Mouse (Mus musculus) CH12.LX (cell line): ENCODE measurements around the gene Nrxn3. TPM values are rescaled to one million over a fixed set of nuclear protein-coding genes. Genes with fewer than 3 reads are reported as not detected.

ENCODE experiments used
- DNase-seq: peaks from one replicate; pipeline ENCODE4 v3.0.0-alpha.2; 2013; ENCODE audit errors: extremely low read depth
- H3K27ac ChIP-seq: 2 replicates; pipeline ENCODE4 v1.5.1; 2012; ENCODE audit warnings: low read depth, mild to moderate bottlenecking, control low read depth, moderate library complexity; ENCODE audit not compliant: insufficient read depth
- H3K27me3 ChIP-seq: replicated peaks from 2 replicates; pipeline ENCODE3; 2012; ENCODE audit warnings: inconsistent platforms
- H3K36me3 ChIP-seq, 2 experiments: replicated peaks in 1 of 2; 2 replicates each; pipeline versions ENCODE3 to v1.6.1; 2012; ENCODE audit warnings: inconsistent platforms in 1 of 2, low read length in 1 of 2, mild to moderate bottlenecking in 1 of 2, mixed read lengths in 1 of 2, moderate library complexity in 1 of 2; ENCODE audit not compliant: control insufficient read depth in 1 of 2, insufficient read depth in 1 of 2
- H3K4me1 ChIP-seq, 2 experiments: 2 replicates each; pipeline ENCODE4 v1.6.1; 2012; ENCODE audit warnings: inconsistent platforms in 1 of 2, moderate library complexity in 1 of 2; ENCODE audit not compliant: insufficient read depth in 2 of 2, control insufficient read depth in 1 of 2
- H3K4me2 ChIP-seq: 2 replicates; pipeline ENCODE4 v1.6.1; 2012; ENCODE audit warnings: low read depth, mild to moderate bottlenecking, control low read depth; ENCODE audit not compliant: poor library complexity, insufficient read depth, severe bottlenecking
- H3K4me3 ChIP-seq, 3 experiments: fragments of 150-350 bp in 1 of 3; sonication (generic) in 1 of 3; replicated peaks in 1 of 3; 2 replicates each; pipeline versions ENCODE3 to v1.5.1; 2011 to 2012; ENCODE audit warnings: low read depth in 2 of 3, low read length in 2 of 3, mild to moderate bottlenecking in 2 of 3, moderate library complexity in 2 of 3, control low read depth in 1 of 3, improper control_type of control experiment in 1 of 3, inconsistent platforms in 1 of 3, mixed read lengths in 1 of 3; ENCODE audit not compliant: poor library complexity in 1 of 3
- H3K79me2 ChIP-seq: replicated peaks from 2 replicates; pipeline ENCODE4 v1.6.1; 2012; ENCODE audit warnings: mild to moderate bottlenecking, moderate library complexity; ENCODE audit not compliant: control insufficient read depth, poor library complexity, insufficient read depth, severe bottlenecking; ENCODE audit errors: extremely low read depth
- H3K9ac ChIP-seq: 2 replicates; pipeline ENCODE4 v1.6.1; 2012; ENCODE audit warnings: low read depth, mild to moderate bottlenecking, control low read depth, moderate library complexity; ENCODE audit not compliant: insufficient read depth
- H3K9me3 ChIP-seq: replicated peaks from 2 replicates; pipeline ENCODE3; 2012; ENCODE audit warnings: low read length, inconsistent platforms, mixed read lengths
- BHLHE40 ChIP-seq: IDR thresholded peaks from 2 replicates; pipeline ENCODE4 v1.6.1; 2011; ENCODE audit warnings: mild to moderate bottlenecking, low read depth, low read length, improper control_type of control experiment
- CHD1 ChIP-seq: IDR thresholded peaks from 2 replicates; pipeline ENCODE4 v1.6.1; 2012; ENCODE audit warnings: low read depth, low read length, improper control_type of control experiment, inconsistent platforms
- CHD2 ChIP-seq: IDR thresholded peaks from 2 replicates; pipeline ENCODE4 v1.6.1; 2011; ENCODE audit warnings: low read length, improper control_type of control experiment
- ELF1 ChIP-seq: IDR thresholded peaks from 2 replicates; pipeline ENCODE4 v1.6.1; 2014; ENCODE audit warnings: low read depth, mild to moderate bottlenecking, inconsistent platforms, low read length, improper control_type of control experiment
- EP300 ChIP-seq: IDR thresholded peaks from 2 replicates; pipeline ENCODE4 v1.6.1; 2011; ENCODE audit warnings: low read length, improper control_type of control experiment
- ETS1 ChIP-seq: conservative IDR thresholded peaks from 2 replicates; pipeline ENCODE4 v1.6.1; 2012; ENCODE audit warnings: low read depth, mild to moderate bottlenecking, inconsistent platforms, low read length, improper control_type of control experiment, moderate library complexity
- GABPA ChIP-seq: IDR thresholded peaks from 2 replicates; pipeline ENCODE4 v1.6.1; 2012; ENCODE audit warnings: low read depth, low read length, improper control_type of control experiment, inconsistent platforms; ENCODE audit not compliant: insufficient replicate concordance
- HCFC1 ChIP-seq: IDR thresholded peaks from 2 replicates; pipeline ENCODE4 v1.6.1; 2012; ENCODE audit warnings: low read depth, mild to moderate bottlenecking, inconsistent platforms, low read length, improper control_type of control experiment
- KAT2A ChIP-seq: IDR thresholded peaks from 2 replicates; pipeline ENCODE4 v1.6.1; 2012; ENCODE audit warnings: low read length, improper control_type of control experiment, inconsistent platforms; ENCODE audit not compliant: insufficient replicate concordance
- MAX ChIP-seq: IDR thresholded peaks from 2 replicates; pipeline ENCODE4 v1.6.1; 2011; ENCODE audit warnings: low read length, improper control_type of control experiment
- MAZ ChIP-seq: IDR thresholded peaks from 2 replicates; pipeline ENCODE4 v1.6.1; 2012; ENCODE audit warnings: low read depth, mild to moderate bottlenecking, inconsistent platforms, low read length, improper control_type of control experiment, moderate library complexity
- MEF2A ChIP-seq: IDR thresholded peaks from 2 replicates; pipeline ENCODE4 v1.6.1; 2014; ENCODE audit warnings: low read depth, mild to moderate bottlenecking, inconsistent platforms, low read length, improper control_type of control experiment, borderline replicate concordance
- NRF1 ChIP-seq: IDR thresholded peaks from 2 replicates; pipeline ENCODE4 v1.6.1; 2014; ENCODE audit warnings: low read depth, mild to moderate bottlenecking, inconsistent platforms, low read length, improper control_type of control experiment, moderate library complexity
- PAX5 ChIP-seq: IDR thresholded peaks from 2 replicates; pipeline ENCODE4 v1.6.1; 2012; ENCODE audit warnings: low read length, inconsistent platforms, mixed read lengths
- POLR2A ChIP-seq: IDR thresholded peaks from 2 replicates; pipeline ENCODE4 v1.6.1; 2011; ENCODE audit warnings: low read depth, mild to moderate bottlenecking, improper control_type of control experiment, low read length
- POLR2AphosphoS2 ChIP-seq: IDR thresholded peaks from 2 replicates; pipeline ENCODE4 v1.6.1; 2011; ENCODE audit warnings: low read depth, low read length, improper control_type of control experiment
- RCOR1 ChIP-seq: conservative IDR thresholded peaks from 2 replicates; pipeline ENCODE4 v1.6.1; 2012; ENCODE audit warnings: low read depth, mild to moderate bottlenecking, inconsistent platforms, low read length, improper control_type of control experiment
- TBP ChIP-seq: conservative IDR thresholded peaks from 2 replicates; pipeline ENCODE4 v1.6.1; 2011; ENCODE audit warnings: low read depth, low read length, improper control_type of control experiment
- USF1 ChIP-seq: IDR thresholded peaks from 2 replicates; pipeline ENCODE4 v1.6.1; 2014; ENCODE audit warnings: low read depth, mild to moderate bottlenecking, inconsistent platforms, low read length, improper control_type of control experiment
- USF2 ChIP-seq: conservative IDR thresholded peaks from 2 replicates; pipeline ENCODE4 v1.6.1; 2011; ENCODE audit warnings: low read depth, low read length, improper control_type of control experiment
- ZKSCAN1 ChIP-seq: IDR thresholded peaks from 2 replicates; pipeline ENCODE4 v1.6.1; 2012; ENCODE audit warnings: low read depth, inconsistent platforms, low read length, improper control_type of control experiment, borderline replicate concordance
- dilution Hi-C: fragments of 300-500 bp; cut with MboI; formaldehyde crosslinking; loops from 2 replicates; pipeline ENCODE4 v1.14.3; 2020; ENCODE audit warnings: low sequenced_read_pairs; ENCODE audit not compliant: extremely low pct_unique_long_range_greater_than_20kb, extremely low pct_ligation_motif_present
- in situ Hi-C: fragments of 300-500 bp; cut with MboI; formaldehyde crosslinking; loops from 3 replicates; pipeline ENCODE4 v1.14.3; 2019; ENCODE audit warnings: low sequenced_read_pairs, low pct_ligation_motif_present, low pct_unique_long_range_greater_than_20kb, mixed read lengths
- polyA plus RNA-seq: library from polyadenylated mRNA; unstranded; fragments of >175 nt; gene quantifications from 2 replicates; pipeline ENCODE4 v1.2.1, GENCODE M21; 2012; ENCODE audit warnings: low read depth; ENCODE audit not compliant: insufficient read length
- total RNA-seq, 2 experiments: library from RNA; depleted of rRNA; stranded (reverse); fragments of 300-350 nt in 1 of 2; fragments of >200 nt in 1 of 2; gene quantifications; 2 replicates each; pipeline ENCODE4 v1.2.3; 2012 to 2014

Nrxn3 gene
- total and polyA plus RNA-seq, 3 experiments = 0.04 to 0.17 (median 0.09) TPM

DNA sequence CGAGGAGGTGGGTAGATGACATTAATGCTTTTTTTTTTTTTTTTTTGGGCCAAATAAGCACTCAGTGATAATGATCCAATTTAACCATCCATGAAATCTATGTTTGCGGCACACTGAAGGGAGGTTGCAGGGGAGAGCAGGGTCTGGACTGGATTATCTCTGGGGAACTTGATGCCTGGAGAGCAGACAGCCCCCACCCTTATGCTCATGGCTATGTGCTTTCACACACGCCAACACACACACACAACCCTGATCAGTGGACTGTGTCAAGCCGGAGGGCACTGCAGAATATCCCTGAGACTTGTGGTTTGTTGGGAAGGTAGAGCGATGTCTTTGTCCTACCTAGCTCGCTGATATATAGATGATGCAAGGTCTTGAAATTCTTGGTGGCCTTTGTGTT, 4.1 kb downstream of the Nrxn3 start:
- Histone ChIP-seq H3K4me1 (peaks cover 0 to 18% of the 10 kb centered on the region in 2 experiments; a peak in 2 of 4 replicates), H3K4me2 (no peak overlapping the region), H3K9me3 (no peaks in the 10 kb centered on the region), H3K4me3 (no peak overlapping the region), H3K36me3 (no peaks in the 10 kb centered on the region), H3K9ac (no peak overlapping the region), H3K27me3 (no peaks in the 10 kb centered on the region), H3K27ac (no peak overlapping the region), H3K79me2 (no peaks in the 10 kb centered on the region)
- in situ Hi-C loops (no loop called here), dilution Hi-C loops (no loop called here)
- no peak for DNase-seq
- TF ChIP-seq CHD2 = no peak
- TF ChIP-seq POLR2A = no peak
- no peak for TF ChIP-seq ZKSCAN1
- no peak for TF ChIP-seq POLR2AphosphoS2

DNA sequence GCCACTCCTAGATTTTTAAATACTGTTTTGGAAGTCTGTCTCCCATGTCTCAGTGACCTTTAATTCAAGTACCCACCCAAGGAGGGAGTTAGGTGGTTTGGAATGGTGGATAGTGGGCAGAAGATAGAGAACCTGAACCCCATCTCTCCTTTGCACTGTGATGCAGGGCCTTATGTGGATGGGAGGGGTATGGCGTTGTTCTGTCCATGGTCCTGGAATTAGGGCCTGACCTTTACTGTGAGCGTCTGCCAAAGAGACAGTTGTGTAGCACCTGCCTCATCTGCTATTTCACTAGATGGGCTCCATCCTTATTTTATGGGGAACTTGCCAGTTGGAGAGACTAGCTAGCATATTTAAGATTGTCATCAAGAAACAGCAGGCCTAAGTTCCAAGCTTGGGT, 8.0 kb downstream of the Nrxn3 start:
- in situ Hi-C loops = no loop called here
- H3K79me2 ChIP-seq = no peaks in the 10 kb centered on the region
- H3K36me3 ChIP-seq = no peaks in the 10 kb centered on the region
- no peak overlapping the region for H3K9ac ChIP-seq
- no peak for DNase-seq
- peaks cover 0 to 18% of the 10 kb centered on the region in 2 experiments; a peak in 2 of 4 replicates for H3K4me1 ChIP-seq
- H3K27me3 ChIP-seq = no peaks in the 10 kb centered on the region
- no peak overlapping the region for H3K4me3 ChIP-seq
- H3K9me3 ChIP-seq = no peaks in the 10 kb centered on the region
- no peak overlapping the region for H3K4me2 ChIP-seq
- dilution Hi-C loops = no loop called here
- no peak overlapping the region for H3K27ac ChIP-seq
- TF ChIP-seq MAZ = no peak
- TF ChIP-seq NRF1 = no peak
- TF ChIP-seq CHD1 = no peak
- TF ChIP-seq ETS1 = no peak
- TF ChIP-seq HCFC1 = no peak
- no peak for TF ChIP-seq MEF2A

DNA sequence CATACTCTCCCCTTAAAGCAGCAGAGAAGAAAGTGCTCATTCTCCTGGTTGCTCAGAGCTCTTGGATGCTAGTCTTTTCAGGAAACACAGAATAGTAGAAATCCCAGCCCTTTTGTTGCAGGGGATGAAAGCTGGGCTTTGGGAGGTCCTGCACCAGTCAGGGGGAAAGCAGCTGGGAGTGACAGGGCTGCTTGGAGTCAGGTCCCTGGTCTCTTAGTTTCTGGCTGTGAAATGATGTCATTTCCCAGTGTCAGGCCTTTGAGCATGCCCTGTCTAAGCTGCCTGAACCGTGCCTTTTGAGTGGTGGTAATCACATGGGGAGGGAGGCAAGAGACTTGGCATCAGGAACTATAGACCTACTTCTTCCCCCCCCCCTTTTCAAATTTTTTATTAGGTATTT, 12.4 kb downstream of the Nrxn3 start:
- no peak for DNase-seq
- Histone ChIP-seq H3K36me3 (no peaks in the 10 kb centered on the region), H3K9ac (no peak overlapping the region), H3K4me2 (no peak overlapping the region), H3K27me3 (no peaks in the 10 kb centered on the region), H3K27ac (no peak overlapping the region), H3K4me3 (no peak overlapping the region), H3K79me2 (no peaks in the 10 kb centered on the region), H3K4me1 (peaks cover 0 to 7% of the 10 kb centered on the region in 2 experiments; a peak in 2 of 4 replicates), H3K9me3 (no peaks in the 10 kb centered on the region)
- dilution Hi-C loops (no loop called here), in situ Hi-C loops (no loop called here)
- TF ChIP-seq USF2 (no peak), USF1 (no peak), EP300 (no peak), CHD1 (no peak), POLR2A (no peak), PAX5 (no peak), ELF1 (no peak), HCFC1 (no peak), CHD2 (no peak), BHLHE40 (no peak), ZKSCAN1 (no peak), TBP (no peak), GABPA (no peak), MAX (no peak), NRF1 (no peak), RCOR1 (no peak), KAT2A (no peak)
